Mouse (Mus musculus): ENCODE data around the gene Skor1. TPM values are rescaled to one million over a fixed set of nuclear protein-coding genes. Genes with fewer than 3 reads are reported as not detected.

Skor1 gene
- not detected for polyA plus RNA-seq (2014; fragmentation: Illumina TruSeq; extraction: RNeasy Lipid Tissue Mini Kit (QIAGEN cat#74804); ENCODE audit: low read depth, low replicate concordance)

GRCm38 (mm10) chr9:63148410-63149371 is at the start of gene Skor1:
Gene Skor1 (minus strand): TSS chr9:63148961.

Other genes starting within 250 kb of the Skor1 start
- gene Pias1, start 161.0 kb downstream of the Skor1 start, polyA plus RNA-seq (2014; fragmentation: Illumina TruSeq; extraction: RNeasy Lipid Tissue Mini Kit (QIAGEN cat#74804); ENCODE audit: low read depth, low replicate concordance), result 12.6 TPM
- gene Map2k5, start 228.9 kb upstream of the Skor1 start, polyA plus RNA-seq (2014; fragmentation: Illumina TruSeq; extraction: RNeasy Lipid Tissue Mini Kit (QIAGEN cat#74804); ENCODE audit: low read depth, low replicate concordance), result 12.3 TPM

All from liver, adult 10 weeks (tissue).